Mouse (Mus musculus) liver, postnatal 0 days (tissue): ENCODE results near the gene Gpd1l. TPM values are rescaled to one million over a fixed set of nuclear protein-coding genes. Genes with fewer than 3 reads are reported as not detected.
"Not testable (repeated sequence)": the region's sequence is repeated elsewhere in the genome, so short reads cannot be mapped to it uniquely, and the experiment has no call there.

ENCODE experiments used
- ATAC-seq: fragments of 200-750 bp; cut with Nextera tagmentation; 2 replicates; pipeline ENCODE4 v1.8.0; 2017; ENCODE audit warnings: mild to moderate bottlenecking, moderate library complexity
- DNase-seq: peaks from one replicate; pipeline ENCODE4 v3.0.0-alpha.2; 2016
- H3K27ac ChIP-seq: fragments of 300-500 bp; sonication (generic); 2 replicates; pipeline ENCODE4 v1.5.1; 2014; ENCODE audit warnings: antibody characterized with exemption, moderate library complexity, mild to moderate bottlenecking, low read depth
- H3K27me3 ChIP-seq: fragments of 300-500 bp; sonication (generic); 2 replicates; pipeline ENCODE4 v1.6.1; 2014; ENCODE audit warnings: low read length, control low read depth, mixed read lengths; ENCODE audit not compliant: insufficient read depth
- H3K36me3 ChIP-seq: fragments of 300-500 bp; sonication (generic); replicated peaks from 2 replicates; pipeline ENCODE4 v1.6.1; 2014; ENCODE audit warnings: mild to moderate bottlenecking, control low read depth, low read length, moderate library complexity, mixed read lengths; ENCODE audit not compliant: insufficient read depth
- H3K4me1 ChIP-seq: fragments of 300-500 bp; sonication (generic); 2 replicates; pipeline ENCODE4 v1.6.1; 2014; ENCODE audit warnings: antibody characterized with exemption, mild to moderate bottlenecking, control low read depth; ENCODE audit not compliant: insufficient read depth
- H3K4me2 ChIP-seq: fragments of 300-500 bp; sonication (generic); 2 replicates; pipeline ENCODE4 v1.6.1; 2014; ENCODE audit warnings: low read depth, mild to moderate bottlenecking, low read length, moderate library complexity, mixed read lengths
- H3K4me3 ChIP-seq: fragments of 300-500 bp; sonication (generic); 2 replicates; pipeline ENCODE4 v1.5.1; 2014; ENCODE audit warnings: low read depth, low read length
- H3K9ac ChIP-seq: fragments of 300-500 bp; sonication (generic); replicated peaks from 2 replicates; pipeline ENCODE4 v1.6.1; 2014; ENCODE audit warnings: mild to moderate bottlenecking, moderate library complexity
- H3K9me3 ChIP-seq: fragments of 300-500 bp; sonication (generic); 2 replicates; pipeline ENCODE4 v1.6.1; 2016; ENCODE audit warnings: mild to moderate bottlenecking, control low read depth, low read length, mixed read lengths
- CTCF ChIP-seq: sonication (generic); IDR thresholded peaks from 2 replicates; pipeline ENCODE4 v1.5.1; 2016; ENCODE audit warnings: antibody characterized with exemption, low read depth
- EP300 ChIP-seq: IDR thresholded peaks from 2 replicates; pipeline ENCODE4 v1.6.1; 2016; ENCODE audit warnings: antibody characterized with exemption, low read depth, mild to moderate bottlenecking
- WGBS: fragments of 180-500 bp; shearing (Covaris S2); extraction: QIAGEN DNeasy Blood & Tissue Kit; methylation state at CpG from one replicate; pipeline ENCODE4 v1.1.7; 2014; ENCODE audit not compliant: insufficient replicate concordance; 5-methylcytosine and 5-hydroxymethylcytosine counted together
- polyA plus RNA-seq: library from polyadenylated mRNA; unstranded; fragments of >200 nt; fragmentation: Nextera tagmentation; extraction: Ambion mirVana; gene quantifications from 2 replicates; pipeline ENCODE4 v1.2.1, GENCODE M21; 2015

Gpd1l gene
- polyA plus RNA-seq: 6.8 and 7.0 TPM in 2 replicates

DNA sequence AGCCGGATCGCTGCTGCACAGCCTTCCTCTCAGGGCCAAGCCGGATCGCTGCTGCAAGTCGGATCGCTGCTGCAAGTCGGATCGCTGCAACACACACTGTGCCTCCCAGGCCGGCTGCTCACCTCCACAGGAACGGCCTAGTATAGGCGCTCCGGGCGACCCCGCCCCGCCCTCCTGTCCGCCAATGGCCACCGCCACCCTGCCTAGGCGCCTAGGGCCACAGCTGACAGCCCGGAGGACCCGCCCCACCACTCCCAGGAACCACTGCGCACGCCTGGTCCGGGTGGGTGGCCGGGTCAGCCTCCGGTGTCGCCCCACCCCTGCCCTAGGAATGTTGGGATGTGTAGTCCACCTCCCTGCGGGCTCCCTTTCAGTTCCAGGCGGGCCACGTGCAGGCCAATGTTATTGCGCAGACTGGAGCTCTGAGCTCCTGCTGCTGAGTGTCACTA lies at the start of gene Gpd1l:
Gene Gpd1l, minus strand, starts transcription at position 265 of the 449 bp plus-strand sequence.
- Histone ChIP-seq H3K4me2 (peak within 1 kb of the TSS; percentile 76), H3K9ac (peak within 1 kb of the TSS; percentile 63), H3K4me1 (peaks cover 20% of the 10 kb centered on the region), H3K27me3 (no peaks in the 10 kb centered on the region), H3K9me3 (no peaks in the 10 kb centered on the region), H3K27ac (peak within 1 kb of the TSS; percentile 87), H3K4me3 (peak within 1 kb of the TSS; percentile 60), H3K36me3 (no peaks in the 10 kb centered on the region)
- ATAC-seq (peak; percentile 98), DNase-seq (peak; percentile 96)
- under 1% methylated on average over 26 of the region's 30 CpGs for WGBS
- TF ChIP-seq CTCF: no peak
- no peak for TF ChIP-seq EP300

DNA sequence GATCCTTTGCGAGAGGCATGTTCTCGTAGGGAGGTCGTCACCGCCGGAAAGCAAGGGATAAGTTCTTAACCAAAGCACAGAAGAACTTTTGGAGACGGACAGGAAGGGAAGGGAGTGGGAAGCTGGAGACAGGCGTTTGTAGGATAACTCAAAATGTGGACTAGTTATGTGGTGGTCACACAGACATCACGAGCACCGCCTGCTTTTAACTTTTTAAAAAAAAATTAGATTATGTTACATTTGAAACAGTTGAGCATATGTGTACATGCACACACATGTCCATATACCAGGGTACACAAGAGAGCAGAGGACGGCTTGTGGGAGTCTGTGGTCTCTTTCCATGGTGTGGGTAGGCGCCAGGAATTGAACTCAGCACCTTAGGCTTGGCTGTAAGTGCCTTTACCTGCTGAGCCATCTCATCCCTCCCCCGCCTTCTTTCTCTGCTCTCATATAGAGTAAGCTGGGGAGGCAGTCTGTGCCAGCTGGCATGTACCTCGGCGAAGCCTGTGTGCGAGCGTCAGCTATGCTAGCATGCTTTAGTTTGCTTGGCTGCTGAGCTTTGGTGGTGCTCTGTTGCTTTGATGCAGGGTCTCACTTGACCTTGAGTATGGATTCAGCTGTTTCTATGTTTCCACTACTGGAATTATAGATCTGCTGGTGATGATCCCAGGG lies 49.0 kb upstream of the Gpd1l start, which contains the start of gene Rps27rt:
Gene Rps27rt, minus strand, starts transcription at position 51 of the 672 bp plus-strand sequence.
- WGBS: 81% methylated on average over 16 of the region's 16 CpGs
- Histone ChIP-seq H3K4me2 (no peak within 1 kb of the TSS), H3K4me1 (0 out of 2 replicates have a peak, but pooled peaks cover 4% of the 10 kb centered on the region), H3K27ac (no peak within 1 kb of the TSS), H3K4me3 (no peak within 1 kb of the TSS), H3K27me3 (peaks cover 28% of the 10 kb centered on the region), H3K9me3 (no peaks in the 10 kb centered on the region), H3K9ac (no peak within 1 kb of the TSS), H3K36me3 (no peaks in the 10 kb centered on the region)
- no peak for ATAC-seq
- TF ChIP-seq CTCF (no peak), EP300 (no peak)
- no peak for DNase-seq

DNA sequence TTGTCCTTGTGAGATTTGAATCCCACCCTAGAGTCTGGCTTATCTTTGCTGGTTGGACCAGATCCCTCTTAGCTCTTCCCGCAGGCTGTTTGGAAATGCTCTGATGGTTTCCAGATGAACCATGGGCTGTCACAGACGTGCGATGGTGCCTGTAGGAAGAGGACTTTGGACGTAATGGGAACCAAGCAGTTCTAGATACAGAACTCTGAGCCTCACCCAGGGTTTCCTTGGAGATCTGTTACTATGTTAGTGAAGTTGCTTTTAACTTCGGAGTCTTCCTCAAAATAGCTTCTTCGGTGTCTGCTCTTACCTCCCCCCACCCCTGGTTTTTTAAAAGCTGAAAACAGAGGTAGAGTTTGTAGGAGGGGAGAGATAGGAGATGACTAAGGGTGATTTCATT lies 46.2 kb upstream of the Gpd1l start:
- H3K27ac ChIP-seq: no peak overlapping the region
- 58% methylated on average over 6 of the region's 6 CpGs for WGBS
- H3K36me3 ChIP-seq: no peaks in the 10 kb centered on the region
- H3K9me3 ChIP-seq: no peaks in the 10 kb centered on the region
- peaks cover 32% of the 10 kb centered on the region for H3K27me3 ChIP-seq
- no peak overlapping the region for H3K4me2 ChIP-seq
- TF ChIP-seq EP300 (no peak), CTCF (no peak)
- DNase-seq: no peak
- no peak overlapping the region for H3K4me3 ChIP-seq
- no peak for ATAC-seq
- H3K4me1 ChIP-seq: 0 out of 2 replicates have a peak, but pooled peaks cover 5% of the 10 kb centered on the region
- no peak overlapping the region for H3K9ac ChIP-seq

DNA sequence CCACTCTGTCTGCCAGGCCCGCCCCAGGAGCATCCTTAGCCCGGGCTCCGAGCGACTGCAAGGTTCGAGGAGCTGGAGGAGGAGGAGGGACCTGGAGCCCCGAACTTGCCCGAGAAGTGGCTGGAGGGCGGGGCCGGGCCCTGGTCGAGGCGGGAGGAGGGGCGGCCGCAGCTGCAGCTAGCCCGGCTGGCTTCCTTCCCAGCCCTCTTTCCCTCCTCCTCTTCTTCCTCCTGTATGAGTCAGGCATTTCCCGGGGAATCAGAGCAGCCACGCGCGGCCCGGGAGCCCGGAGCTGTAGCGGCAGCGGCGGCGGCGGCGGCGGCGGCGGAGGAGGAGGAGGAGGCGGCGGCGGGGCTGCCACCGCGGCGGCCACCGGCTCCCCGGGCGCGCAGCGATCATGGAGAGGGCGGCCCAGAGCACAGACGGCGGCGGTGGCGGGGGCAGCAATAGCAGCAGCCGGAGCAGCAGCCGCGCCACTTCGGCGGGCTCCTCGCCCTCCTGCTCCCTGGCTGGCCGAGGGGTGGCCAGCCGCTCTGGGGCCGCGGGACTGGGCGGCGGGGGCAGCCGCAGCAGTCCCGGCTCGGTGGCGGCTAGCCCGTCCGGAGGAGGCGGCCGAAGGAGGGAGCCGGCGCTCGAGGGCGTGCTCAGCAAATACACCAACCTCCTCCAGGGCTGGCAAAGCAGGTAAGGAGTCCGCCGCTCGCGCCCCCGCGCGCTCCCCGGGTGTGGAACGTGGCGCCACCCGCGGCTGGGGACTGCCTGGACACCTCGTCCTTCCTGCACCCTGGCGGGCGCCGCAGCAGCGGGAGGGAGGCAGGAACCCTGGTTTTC lies 44.7 kb upstream of the Gpd1l start, which contains the start of gene Osbpl10:
Gene Osbpl10, plus strand, starts transcription at position 289 of the 831 bp plus-strand sequence.
- no peak for TF ChIP-seq CTCF
- no peak for TF ChIP-seq EP300
- H3K36me3 ChIP-seq: no peaks in the 10 kb centered on the region
- H3K9me3 ChIP-seq: no peaks in the 10 kb centered on the region
- ATAC-seq (peak; percentile 44; the same call in 1 of the 2 replicates), DNase-seq (peak; percentile 59)
- H3K9ac ChIP-seq: peak within 1 kb of the TSS; percentile 19
- H3K4me1 ChIP-seq: 0 out of 2 replicates have a peak, but pooled peaks cover 5% of the 10 kb centered on the region
- H3K27ac ChIP-seq: no peak within 1 kb of the TSS
- peaks cover 32% of the 10 kb centered on the region for H3K27me3 ChIP-seq
- WGBS: under 1% methylated on average over 38 of the region's 86 CpGs
- H3K4me2 ChIP-seq: peak within 1 kb of the TSS; percentile 91
- peak within 1 kb of the TSS; percentile 54 for H3K4me3 ChIP-seq

DNA sequence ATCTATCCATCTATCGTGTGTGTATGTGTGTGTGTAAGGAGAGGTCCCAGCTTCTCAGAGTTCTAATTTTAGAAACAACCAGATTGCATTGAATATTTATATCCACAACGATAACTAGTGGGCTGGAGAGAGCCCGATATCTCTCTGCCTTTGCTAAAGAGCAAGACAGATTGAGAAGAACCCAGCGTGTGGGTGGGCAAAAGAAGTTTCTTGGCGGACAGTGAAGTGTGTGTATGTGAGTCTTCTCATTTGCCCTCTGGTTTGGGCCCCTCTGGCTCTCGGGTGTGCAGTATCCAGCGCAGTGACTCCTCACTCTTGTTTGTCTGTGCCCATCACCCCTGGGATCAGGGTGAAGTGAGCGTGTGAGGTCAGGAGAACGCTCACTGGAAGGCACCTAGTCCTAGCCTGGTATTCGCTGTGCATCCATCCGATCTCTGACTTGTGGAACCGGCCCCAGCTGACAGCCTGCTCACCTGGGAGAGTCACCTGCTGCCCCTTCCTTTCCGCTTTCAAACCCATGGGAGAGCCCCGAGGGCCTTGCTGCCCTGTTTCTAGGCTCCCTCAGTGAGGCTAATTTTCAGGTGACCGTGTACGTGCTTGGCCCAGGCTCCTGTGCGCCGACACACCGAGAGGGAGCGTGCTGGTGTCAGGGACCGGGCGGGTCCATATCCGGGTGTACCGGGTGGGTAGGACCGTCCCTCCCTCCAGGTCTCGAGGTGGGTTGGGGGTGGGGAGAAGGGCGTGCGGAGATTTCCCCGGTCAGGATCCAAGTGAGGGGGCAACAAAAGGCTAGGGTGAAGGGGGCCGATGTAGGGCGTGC lies 43.9 kb upstream of the Gpd1l start:
- H3K4me1 ChIP-seq: 0 out of 2 replicates have a peak, but pooled peaks cover 5% of the 10 kb centered on the region
- H3K4me3 ChIP-seq: peak overlapping the region; percentile 54
- H3K36me3 ChIP-seq: no peaks in the 10 kb centered on the region
- H3K9ac ChIP-seq: peak overlapping the region; percentile 19
- peaks cover 32% of the 10 kb centered on the region for H3K27me3 ChIP-seq
- no peaks in the 10 kb centered on the region for H3K9me3 ChIP-seq
- peak; percentile 35; the same call in 1 of the 2 replicates for ATAC-seq
- H3K4me2 ChIP-seq: peak overlapping the region; percentile 91
- 10% methylated on average over 30 of the region's 31 CpGs for WGBS
- no peak for DNase-seq
- H3K27ac ChIP-seq: no peak overlapping the region
- TF ChIP-seq CTCF (no peak), EP300 (no peak)

DNA sequence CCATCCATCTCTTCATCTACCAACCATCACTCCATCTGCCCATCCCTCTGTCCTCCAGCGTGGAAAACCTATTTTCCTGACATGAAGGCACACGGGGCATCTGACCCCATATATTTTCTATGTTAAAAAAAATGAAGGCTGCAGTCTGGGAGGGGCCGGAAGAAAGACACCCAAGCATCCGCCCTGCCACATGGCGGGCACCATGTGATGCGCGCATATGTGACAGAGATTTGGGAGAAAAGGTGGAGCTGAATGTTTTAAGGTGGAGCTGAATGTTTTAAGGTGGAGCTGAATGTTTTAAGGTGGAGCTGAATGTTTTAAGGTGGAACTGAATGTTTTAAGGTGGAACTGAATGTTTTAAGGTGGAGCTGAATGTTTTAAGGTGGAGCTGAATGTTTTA lies 32.5 kb upstream of the Gpd1l start:
- not testable (repeated sequence) for H3K27me3 ChIP-seq, DNase-seq, H3K9me3 ChIP-seq, H3K4me2 ChIP-seq, H3K4me3 ChIP-seq, H3K27ac ChIP-seq, H3K4me1 ChIP-seq, ATAC-seq, H3K36me3 ChIP-seq, H3K9ac ChIP-seq
- 77% methylated on average over 7 of the region's 7 CpGs for WGBS
